Mouse (Mus musculus) liver, embryonic 14.5 days (tissue): ENCODE data around the gene Cers5. TPM values are rescaled to one million over a fixed set of nuclear protein-coding genes. Genes with fewer than 3 reads are reported as not detected.
A peak's percentile ranks its signal among the peaks of the same experiment; 100 is the strongest.

Experiments
- ATAC-seq: fragments of 200-750 bp; cut with Nextera tagmentation; 2 replicates; pipeline ENCODE4 v1.8.0; 2017; ENCODE audit warnings: moderate number of reproducible peaks, mild to moderate bottlenecking, moderate library complexity; ENCODE audit not compliant: insufficient read depth
- DNase-seq, 3 experiments: peaks; one replicate each; pipeline ENCODE4 v3.0.0-alpha.2; 2012 to 2013; ENCODE audit warnings: low read depth in 3 of 3, low spot score in 3 of 3
- H3K27ac ChIP-seq: fragments of 300-500 bp; sonication (generic); 2 replicates; pipeline ENCODE4 v1.5.1; 2014; ENCODE audit warnings: moderate library complexity, mild to moderate bottlenecking, control low read depth, inconsistent platforms
- H3K27me3 ChIP-seq: fragments of 300-500 bp; sonication (generic); 2 replicates; pipeline ENCODE4 v1.6.1; 2014; ENCODE audit warnings: mild to moderate bottlenecking, low read length, moderate library complexity; ENCODE audit not compliant: control insufficient read depth, insufficient read depth
- H3K36me3 ChIP-seq: fragments of 300-500 bp; sonication (generic); replicated peaks from 2 replicates; pipeline ENCODE4 v1.6.1; 2014; ENCODE audit warnings: low read depth; ENCODE audit not compliant: control insufficient read depth, insufficient read depth
- H3K4me1 ChIP-seq, 2 experiments: fragments of 200-500 bp in 1 of 2; fragments of 300-500 bp in 1 of 2; sonication (generic) in 1 of 2; replicated peaks; 2 replicates each; pipeline ENCODE4 v1.6.1; 2012 to 2014; ENCODE audit warnings: antibody characterized with exemption in 1 of 2, inconsistent platforms in 1 of 2, low read length in 1 of 2; ENCODE audit not compliant: control insufficient read depth in 2 of 2, insufficient read depth in 2 of 2
- H3K4me2 ChIP-seq: fragments of 300-500 bp; sonication (generic); 2 replicates; pipeline ENCODE4 v1.6.1; 2014; ENCODE audit warnings: low read depth, mild to moderate bottlenecking, control low read depth, moderate library complexity
- H3K4me3 ChIP-seq, 2 experiments: fragments of 200-500 bp in 1 of 2; fragments of 300-500 bp in 1 of 2; sonication (generic) in 1 of 2; 2 replicates each; pipeline ENCODE4 v1.5.1; 2012 to 2014; ENCODE audit warnings: low read depth in 2 of 2, low read length in 2 of 2, mild to moderate bottlenecking in 2 of 2, control low read depth in 1 of 2, inconsistent platforms in 1 of 2, moderate library complexity in 1 of 2; ENCODE audit not compliant: insufficient read depth in 1 of 2
- H3K9ac ChIP-seq: fragments of 300-500 bp; sonication (generic); replicated peaks from 2 replicates; pipeline ENCODE4 v1.6.1; 2014; ENCODE audit warnings: mild to moderate bottlenecking, control low read depth, moderate library complexity
- H3K9me3 ChIP-seq: fragments of 300-500 bp; sonication (generic); 2 replicates; pipeline ENCODE4 v1.6.1; 2016; ENCODE audit warnings: low read length, mixed read lengths; ENCODE audit not compliant: control insufficient read depth
- CTCF ChIP-seq: IDR thresholded peaks from 2 replicates; pipeline ENCODE4 v1.5.1; 2016; ENCODE audit warnings: antibody characterized with exemption, low read depth, control low read depth
- EP300 ChIP-seq: IDR thresholded peaks from 2 replicates; pipeline ENCODE4 v1.6.1; 2016; ENCODE audit warnings: antibody characterized with exemption, low read depth
- WGBS: fragments of 180-500 bp; shearing (Covaris S2); extraction: QIAGEN DNeasy Blood & Tissue Kit; methylation state at CpG from one replicate; pipeline ENCODE4 v1.1.7; 2014; ENCODE audit not compliant: insufficient replicate concordance; 5-methylcytosine and 5-hydroxymethylcytosine counted together
- polyA plus RNA-seq, 2 experiments: library from polyadenylated mRNA; depleted of rRNA in 1 of 2; stranded (reverse) in 1 of 2; unstranded in 1 of 2; fragments of >200 nt; fragmentation: Nextera tagmentation in 1 of 2; extraction: Ambion mirVana in 1 of 2; gene quantifications; 2 replicates each; pipeline versions ENCODE4 v1.2.1 to v1.2.3; 2012 to 2014

The Cers5 gene
- polyA plus RNA-seq, 2 experiments, result 5.4 to 7.7 TPM

GRCm38 (mm10) chr15:99815999-99816398 lies 43.3 kb upstream of the Cers5 start:
- Histone ChIP-seq H3K4me2 (no peak overlapping the region), H3K36me3 (no peaks in the 10 kb centered on the region), H3K9me3 (no peaks in the 10 kb centered on the region), H3K4me1 (no peaks in the 10 kb centered on the region; a peak in 1 of 4 replicates), H3K4me3 (no peak overlapping the region), H3K27ac (no peak overlapping the region), H3K27me3 (no peaks in the 10 kb centered on the region), H3K9ac (no peak overlapping the region)
- no peak for DNase-seq
- no peak for ATAC-seq
- 76% methylated on average over 4 of the region's 4 CpGs for WGBS
- peak; percentile 59 for TF ChIP-seq CTCF
- TF ChIP-seq EP300, result no peak

- ATAC-seq (no peak), DNase-seq (no peak)
- Histone ChIP-seq H3K4me3 (no peak overlapping the region), H3K27me3 (no peaks in the 10 kb centered on the region), H3K4me2 (no peak overlapping the region), H3K27ac (no peak overlapping the region), H3K36me3 (no peaks in the 10 kb centered on the region), H3K4me1 (no peaks in the 10 kb centered on the region), H3K9ac (no peak overlapping the region), H3K9me3 (no peaks in the 10 kb centered on the region)
- TF ChIP-seq CTCF (no peak), EP300 (no peak)
- WGBS, result 81% methylated on average over 24 of the region's 24 CpGs
Observed at GRCm38 (mm10) chr15:99814554-99815260, 42.0 kb upstream of the Cers5 start.

- H3K27ac ChIP-seq, result no peak overlapping the region
- ATAC-seq, result no peak
Observed at GRCm38 (mm10) chr15:99813639-99814038, 41.0 kb upstream of the Cers5 start.

GRCm38 (mm10) chr15:99812097-99812496 lies 39.4 kb upstream of the Cers5 start:
- Histone ChIP-seq H3K27me3 (no peaks in the 10 kb centered on the region), H3K4me2 (no peak overlapping the region), H3K9ac (no peak overlapping the region), H3K4me3 (no peak overlapping the region), H3K9me3 (no peaks in the 10 kb centered on the region), H3K36me3 (no peaks in the 10 kb centered on the region), H3K4me1 (no peaks in the 10 kb centered on the region), H3K27ac (no peak overlapping the region)
- 60% methylated on average over 7 of the region's 7 CpGs for WGBS
- DNase-seq (no peak), ATAC-seq (no peak)
- TF ChIP-seq EP300 (no peak), CTCF (no peak)

More at GRCm38 (mm10) chr15:99813639-99814038, 41.0 kb upstream of the Cers5 start:
- Histone ChIP-seq H3K9me3 (no peaks in the 10 kb centered on the region), H3K36me3 (no peaks in the 10 kb centered on the region), H3K4me1 (no peaks in the 10 kb centered on the region), H3K27me3 (no peaks in the 10 kb centered on the region), H3K9ac (no peak overlapping the region), H3K4me2 (no peak overlapping the region), H3K4me3 (no peak overlapping the region)
- WGBS, result 73% methylated on average over 6 of the region's 6 CpGs
- TF ChIP-seq EP300, result no peak
- no peak for TF ChIP-seq CTCF
- no peak for DNase-seq

- DNase-seq (no peak), ATAC-seq (no peak)
- no peaks in the 10 kb centered on the region for H3K27me3 ChIP-seq
- no peak overlapping the region for H3K27ac ChIP-seq
- no peak overlapping the region for H3K4me2 ChIP-seq
- WGBS, result 70% methylated on average over 21 of the region's 21 CpGs
- no peak for TF ChIP-seq CTCF
- no peak for TF ChIP-seq EP300
- H3K4me3 ChIP-seq, result no peak overlapping the region
- H3K4me1 ChIP-seq, result 0 out of 4 replicates have a peak, but pooled peaks cover 0 to 3% of the 10 kb centered on the region in 2 experiments
- no peak overlapping the region for H3K9ac ChIP-seq
- H3K36me3 ChIP-seq, result no peaks in the 10 kb centered on the region
- H3K9me3 ChIP-seq, result no peaks in the 10 kb centered on the region
Observed at GRCm38 (mm10) chr15:99807776-99808735, 35.4 kb upstream of the Cers5 start.
